Mouse (Mus musculus): ENCODE data around the gene Mul1.

- TF ChIP-seq CTCF (IDR thresholded peaks at IDR 0.05; ENCODE audit: low read depth, low read length) (no peak), GATA1 (IDR thresholded peaks at IDR 0.05; ENCODE audit: borderline replicate concordance, low read length) (no peak), TAL1 (conservative IDR thresholded peaks at IDR 0.05; ENCODE audit: low read depth, low read length) (no peak), POLR2AphosphoS5 (IDR thresholded peaks at IDR 0.05; ENCODE audit: insufficient replicate concordance, low read depth, low read length) (no peak)
Measured at GRCm38 (mm10) chr4:138444941-138445340, 10.5 kb downstream of the Mul1 start.

Data from G1E (cell line).